Mouse (Mus musculus) CH12.LX (cell line): ENCODE measurements around the gene Ptprs. TPM values are rescaled to one million over a fixed set of nuclear protein-coding genes. Genes with fewer than 3 reads are reported as not detected.

Experiments used
- DNase-seq: peaks from one replicate; pipeline ENCODE4 v3.0.0-alpha.2; 2013; ENCODE audit errors: extremely low read depth
- H3K27ac ChIP-seq: 2 replicates; pipeline ENCODE4 v1.5.1; 2012; ENCODE audit warnings: low read depth, mild to moderate bottlenecking, control low read depth, moderate library complexity; ENCODE audit not compliant: insufficient read depth
- H3K27me3 ChIP-seq: replicated peaks from 2 replicates; pipeline ENCODE3; 2012; ENCODE audit warnings: inconsistent platforms
- H3K36me3 ChIP-seq, 2 experiments: replicated peaks in 1 of 2; 2 replicates each; pipeline versions ENCODE3 to v1.6.1; 2012; ENCODE audit warnings: inconsistent platforms in 1 of 2, low read length in 1 of 2, mild to moderate bottlenecking in 1 of 2, mixed read lengths in 1 of 2, moderate library complexity in 1 of 2; ENCODE audit not compliant: control insufficient read depth in 1 of 2, insufficient read depth in 1 of 2
- H3K4me1 ChIP-seq, 2 experiments: 2 replicates each; pipeline ENCODE4 v1.6.1; 2012; ENCODE audit warnings: inconsistent platforms in 1 of 2, moderate library complexity in 1 of 2; ENCODE audit not compliant: insufficient read depth in 2 of 2, control insufficient read depth in 1 of 2
- H3K4me2 ChIP-seq: 2 replicates; pipeline ENCODE4 v1.6.1; 2012; ENCODE audit warnings: low read depth, mild to moderate bottlenecking, control low read depth; ENCODE audit not compliant: poor library complexity, insufficient read depth, severe bottlenecking
- H3K4me3 ChIP-seq, 3 experiments: fragments of 150-350 bp in 1 of 3; sonication (generic) in 1 of 3; replicated peaks in 1 of 3; 2 replicates each; pipeline versions ENCODE3 to v1.5.1; 2011 to 2012; ENCODE audit warnings: low read depth in 2 of 3, low read length in 2 of 3, mild to moderate bottlenecking in 2 of 3, moderate library complexity in 2 of 3, control low read depth in 1 of 3, improper control_type of control experiment in 1 of 3, inconsistent platforms in 1 of 3, mixed read lengths in 1 of 3; ENCODE audit not compliant: poor library complexity in 1 of 3
- H3K79me2 ChIP-seq: replicated peaks from 2 replicates; pipeline ENCODE4 v1.6.1; 2012; ENCODE audit warnings: mild to moderate bottlenecking, moderate library complexity; ENCODE audit not compliant: control insufficient read depth, poor library complexity, insufficient read depth, severe bottlenecking; ENCODE audit errors: extremely low read depth
- H3K9ac ChIP-seq: 2 replicates; pipeline ENCODE4 v1.6.1; 2012; ENCODE audit warnings: low read depth, mild to moderate bottlenecking, control low read depth, moderate library complexity; ENCODE audit not compliant: insufficient read depth
- H3K9me3 ChIP-seq: replicated peaks from 2 replicates; pipeline ENCODE3; 2012; ENCODE audit warnings: low read length, inconsistent platforms, mixed read lengths
- CHD1 ChIP-seq: IDR thresholded peaks from 2 replicates; pipeline ENCODE4 v1.6.1; 2012; ENCODE audit warnings: low read depth, low read length, improper control_type of control experiment, inconsistent platforms
- CTCF ChIP-seq, 2 experiments: IDR thresholded peaks in 1 of 2; conservative IDR thresholded peaks in 1 of 2; 2 replicates each; pipeline ENCODE4 v1.5.1; 2011 to 2012; ENCODE audit warnings: low read depth in 2 of 2, low read length in 2 of 2, improper control_type of control experiment in 1 of 2, inconsistent platforms in 1 of 2, mild to moderate bottlenecking in 1 of 2, moderate library complexity in 1 of 2
- E2F4 ChIP-seq: IDR thresholded peaks from 2 replicates; pipeline ENCODE4 v1.6.1; 2011; ENCODE audit warnings: low read depth, low read length, improper control_type of control experiment; ENCODE audit not compliant: insufficient replicate concordance
- ELF1 ChIP-seq: IDR thresholded peaks from 2 replicates; pipeline ENCODE4 v1.6.1; 2014; ENCODE audit warnings: low read depth, mild to moderate bottlenecking, inconsistent platforms, low read length, improper control_type of control experiment
- GABPA ChIP-seq: IDR thresholded peaks from 2 replicates; pipeline ENCODE4 v1.6.1; 2012; ENCODE audit warnings: low read depth, low read length, improper control_type of control experiment, inconsistent platforms; ENCODE audit not compliant: insufficient replicate concordance
- HCFC1 ChIP-seq: IDR thresholded peaks from 2 replicates; pipeline ENCODE4 v1.6.1; 2012; ENCODE audit warnings: low read depth, mild to moderate bottlenecking, inconsistent platforms, low read length, improper control_type of control experiment
- IRF4 ChIP-seq: IDR thresholded peaks from 2 replicates; pipeline ENCODE4 v1.6.1; 2014; ENCODE audit warnings: low read depth, mild to moderate bottlenecking, inconsistent platforms, low read length, improper control_type of control experiment
- JUND ChIP-seq: conservative IDR thresholded peaks from 2 replicates; pipeline ENCODE4 v1.6.1; 2011; ENCODE audit warnings: low read depth, low read length, improper control_type of control experiment
- MAFK ChIP-seq: IDR thresholded peaks from 2 replicates; pipeline ENCODE4 v1.6.1; 2011; ENCODE audit warnings: low read length, improper control_type of control experiment; ENCODE audit not compliant: insufficient replicate concordance
- MAZ ChIP-seq: IDR thresholded peaks from 2 replicates; pipeline ENCODE4 v1.6.1; 2012; ENCODE audit warnings: low read depth, mild to moderate bottlenecking, inconsistent platforms, low read length, improper control_type of control experiment, moderate library complexity
- MYC ChIP-seq: IDR thresholded peaks from 2 replicates; pipeline ENCODE4 v1.6.1; 2011; ENCODE audit warnings: low read depth, mild to moderate bottlenecking, improper control_type of control experiment, low read length
- PAX5 ChIP-seq: IDR thresholded peaks from 2 replicates; pipeline ENCODE4 v1.6.1; 2012; ENCODE audit warnings: low read length, inconsistent platforms, mixed read lengths
- POLR2A ChIP-seq: IDR thresholded peaks from 2 replicates; pipeline ENCODE4 v1.6.1; 2011; ENCODE audit warnings: low read depth, mild to moderate bottlenecking, improper control_type of control experiment, low read length
- RCOR1 ChIP-seq: conservative IDR thresholded peaks from 2 replicates; pipeline ENCODE4 v1.6.1; 2012; ENCODE audit warnings: low read depth, mild to moderate bottlenecking, inconsistent platforms, low read length, improper control_type of control experiment
- SIN3A ChIP-seq: IDR thresholded peaks from 2 replicates; pipeline ENCODE4 v1.6.1; 2012; ENCODE audit warnings: low read length, improper control_type of control experiment, inconsistent platforms
- TCF12 ChIP-seq: IDR thresholded peaks from 2 replicates; pipeline ENCODE4 v1.6.1; 2014; ENCODE audit warnings: low read depth, mild to moderate bottlenecking, inconsistent platforms, low read length, improper control_type of control experiment
- UBTF ChIP-seq: IDR thresholded peaks from 2 replicates; pipeline ENCODE4 v1.6.1; 2012; ENCODE audit warnings: low read depth, mild to moderate bottlenecking, inconsistent platforms, low read length, improper control_type of control experiment, moderate library complexity
- USF1 ChIP-seq: IDR thresholded peaks from 2 replicates; pipeline ENCODE4 v1.6.1; 2014; ENCODE audit warnings: low read depth, mild to moderate bottlenecking, inconsistent platforms, low read length, improper control_type of control experiment
- USF2 ChIP-seq: conservative IDR thresholded peaks from 2 replicates; pipeline ENCODE4 v1.6.1; 2011; ENCODE audit warnings: low read depth, low read length, improper control_type of control experiment
- ZC3H11A ChIP-seq: IDR thresholded peaks from 2 replicates; pipeline ENCODE4 v1.6.1; 2012; ENCODE audit warnings: low read depth, mild to moderate bottlenecking, inconsistent platforms, low read length, improper control_type of control experiment
- ZMIZ1 ChIP-seq: IDR thresholded peaks from 2 replicates; pipeline ENCODE4 v1.6.1; 2012; ENCODE audit warnings: low read depth, mild to moderate bottlenecking, inconsistent platforms, low read length, improper control_type of control experiment
- ZNF384 ChIP-seq: IDR thresholded peaks from 2 replicates; pipeline ENCODE4 v1.6.1; 2012; ENCODE audit warnings: low read depth, low read length, improper control_type of control experiment, inconsistent platforms
- dilution Hi-C: fragments of 300-500 bp; cut with MboI; formaldehyde crosslinking; loops from 2 replicates; pipeline ENCODE4 v1.14.3; 2020; ENCODE audit warnings: low sequenced_read_pairs; ENCODE audit not compliant: extremely low pct_unique_long_range_greater_than_20kb, extremely low pct_ligation_motif_present
- in situ Hi-C: fragments of 300-500 bp; cut with MboI; formaldehyde crosslinking; loops from 3 replicates; pipeline ENCODE4 v1.14.3; 2019; ENCODE audit warnings: low sequenced_read_pairs, low pct_ligation_motif_present, low pct_unique_long_range_greater_than_20kb, mixed read lengths
- polyA plus RNA-seq: library from polyadenylated mRNA; unstranded; fragments of >175 nt; gene quantifications from 2 replicates; pipeline ENCODE4 v1.2.1, GENCODE M21; 2012; ENCODE audit warnings: low read depth; ENCODE audit not compliant: insufficient read length
- total RNA-seq, 2 experiments: library from RNA; depleted of rRNA; stranded (reverse); fragments of 300-350 nt in 1 of 2; fragments of >200 nt in 1 of 2; gene quantifications; 2 replicates each; pipeline ENCODE4 v1.2.3; 2012 to 2014

The Ptprs gene
- total and polyA plus RNA-seq, 3 experiments, result 11.3 to 41.1 (median 27.0) TPM

GRCm38 (mm10) chr17:56493841-56494240 is 17.6 kb upstream of the Ptprs start:
- peaks cover 35% of the 10 kb centered on the region for H3K27me3 ChIP-seq
- no peaks in the 10 kb centered on the region for H3K79me2 ChIP-seq
- no peak overlapping the region for H3K4me2 ChIP-seq
- no peak overlapping the region for H3K9ac ChIP-seq
- DNase-seq, result no peak
- dilution Hi-C loops (no loop called here), in situ Hi-C loops (no loop called here)
- no peak for TF ChIP-seq PAX5
- no peaks in the 10 kb centered on the region for H3K36me3 ChIP-seq
- no peak overlapping the region for H3K4me3 ChIP-seq
- no peak overlapping the region for H3K27ac ChIP-seq
- H3K4me1 ChIP-seq, result no peaks in the 10 kb centered on the region
- H3K9me3 ChIP-seq, result peaks cover 65% of the 10 kb centered on the region

- H3K4me2 ChIP-seq, result no peak overlapping the region
- H3K27me3 ChIP-seq, result peaks cover 36% of the 10 kb centered on the region
- H3K27ac ChIP-seq, result no peak overlapping the region
- dilution Hi-C loops, result no loop called here
- H3K9me3 ChIP-seq, result peaks cover 48% of the 10 kb centered on the region
- H3K79me2 ChIP-seq, result no peaks in the 10 kb centered on the region
- no peak overlapping the region for H3K9ac ChIP-seq
- TF ChIP-seq POLR2A (no peak), ZNF384 (no peak), MAFK (no peak), TCF12 (no peak), ZC3H11A (no peak), RCOR1 (no peak), GABPA (no peak), MYC (no peak), IRF4 (no peak), USF1 (no peak), HCFC1 (no peak), E2F4 (no peak), USF2 (no peak), PAX5 (no peak)
- TF ChIP-seq, all 38 proteins: peak for 0
- Histone ChIP-seq H3K36me3 (no peaks in the 10 kb centered on the region), H3K4me1 (no peaks in the 10 kb centered on the region), H3K4me3 (no peak overlapping the region)
- in situ Hi-C loops, result no loop called here
- no peak for DNase-seq
Observed at GRCm38 (mm10) chr17:56490438-56491152, 14.3 kb upstream of the Ptprs start.

- in situ Hi-C loops, result no loop called here
- H3K9me3 ChIP-seq, result peaks cover 25% of the 10 kb centered on the region
- H3K79me2 ChIP-seq, result no peaks in the 10 kb centered on the region
- TF ChIP-seq POLR2A (no peak), SIN3A (no peak), IRF4 (no peak), TCF12 (no peak), UBTF (no peak), PAX5 (no peak), ZMIZ1 (no peak), MAZ (no peak), ELF1 (no peak), JUND (no peak), CHD1 (no peak), E2F4 (no peak), CTCF (conservative IDR thresholded peaks at IDR 0.05 in 1 of 2, IDR thresholded peaks at IDR 0.05 in 1 of 2; ENCODE audit: low read depth in 2 of 2, low read length in 2 of 2) (no peak)
- TF ChIP-seq, all 38 proteins: peak for 0
- Histone ChIP-seq H3K27me3 (peaks cover 45% of the 10 kb centered on the region), H3K9ac (no peak overlapping the region), H3K4me1 (no peaks in the 10 kb centered on the region; a peak in 1 of 4 replicates), H3K4me2 (no peak overlapping the region), H3K36me3 (no peaks in the 10 kb centered on the region), H3K4me3 (no peak overlapping the region), H3K27ac (no peak overlapping the region)
- DNase-seq, result no peak
- dilution Hi-C loops, result no loop called here
Observed at GRCm38 (mm10) chr17:56488028-56488427, 11.7 kb upstream of the Ptprs start.
